Mouse (Mus musculus) stomach, postnatal 0 days (tissue): ENCODE measurements around the gene Tmem220.

Source experiments
- CTCF ChIP-seq: IDR thresholded peaks from 2 replicates; pipeline ENCODE4 v1.5.1; 2016; ENCODE audit warnings: antibody characterized with exemption, low read depth, mild to moderate bottlenecking, moderate library complexity
- EP300 ChIP-seq: optimal IDR thresholded peaks from 2 replicates; pipeline ENCODE3; 2016; ENCODE audit warnings: antibody characterized with exemption

DNA sequence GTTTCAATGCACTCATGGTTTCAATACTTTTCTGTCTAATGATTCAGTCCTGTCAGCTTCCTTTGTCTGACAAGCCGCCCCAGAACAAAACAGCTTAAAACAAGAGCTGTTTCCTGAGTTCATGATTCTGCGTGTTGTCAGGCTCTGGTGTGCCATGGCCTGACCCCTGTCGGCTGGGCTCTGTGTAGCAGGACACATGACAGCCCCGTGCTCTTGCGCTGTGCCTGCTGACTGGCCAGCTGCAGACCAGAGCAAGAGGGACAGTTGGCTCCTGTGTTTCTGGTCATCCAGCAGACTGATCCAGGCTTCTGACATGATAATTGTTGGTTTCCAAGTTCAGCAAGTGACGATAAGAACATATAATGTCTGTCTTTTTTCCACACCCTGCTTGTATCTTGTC is 42.2 kb upstream of the Tmem220 start:
- TF ChIP-seq CTCF, result peak; percentile 78
- TF ChIP-seq EP300, result no peak
